Mouse (Mus musculus) telencephalon, adult 2 months (tissue): ENCODE measurements at regions not wholly inside any gene's neighbourhood (a gene's known extent, or its start where the extent isn't known, plus 50 kb on each side); places are given as distances from the start of the nearest gene placed in this dataset.
A peak's percentile ranks its signal among the peaks of the same experiment; 100 is the strongest.

Experiments
- DNase-seq: peaks from one replicate; pipeline ENCODE4 v3.0.0-alpha.2; 2011; ENCODE audit warnings: low read depth, low spot score

GRCm38 (mm10) chr2:117710173-117710813, 367.5 kb upstream of the Rasgrp1 start:
- DNase-seq, result no peak

DNA sequence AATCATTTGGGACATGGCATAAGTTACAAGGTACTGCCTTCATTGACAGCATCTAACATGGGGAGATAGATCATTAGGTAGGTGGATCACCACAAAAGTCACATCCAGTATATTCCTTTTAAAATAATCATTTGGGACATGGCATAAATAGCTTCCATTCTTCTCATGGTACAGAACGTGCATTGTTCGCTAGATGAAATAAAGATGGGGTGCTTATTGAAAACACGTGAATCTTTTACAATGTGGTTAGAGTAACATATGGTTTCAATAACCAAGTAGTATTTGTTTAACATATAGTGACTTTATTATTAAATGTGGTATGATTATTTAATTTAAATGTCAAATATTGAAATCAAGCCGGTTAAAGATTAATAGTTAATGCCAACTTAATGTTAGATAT, 381.3 kb upstream of the Rasgrp1 start:
- no peak for DNase-seq

DNA sequence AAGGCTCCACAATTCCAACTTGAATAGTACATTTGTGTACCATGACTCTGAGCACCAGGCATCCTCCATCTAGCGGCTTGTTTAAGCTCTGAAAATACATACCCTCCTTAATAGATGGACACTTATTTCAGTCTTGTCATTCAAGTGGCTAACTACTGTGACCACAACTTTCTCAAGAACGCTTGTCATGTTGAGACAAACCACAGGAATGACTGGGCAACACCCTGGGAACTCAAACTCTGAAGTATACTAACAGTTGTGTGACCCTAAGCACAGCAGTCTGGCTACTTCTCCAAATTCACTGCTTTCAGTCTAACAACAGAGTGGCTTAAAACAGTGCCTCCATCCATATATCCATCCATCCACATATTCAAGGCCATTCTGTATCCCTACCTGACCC, 380.4 kb upstream of the Thbs1 start:
- no peak for DNase-seq

GRCm38 (mm10) chr2:117742413-117742812, 369.3 kb upstream of the Thbs1 start:
- DNase-seq, result no peak

- no peak for DNase-seq
These were observed 367.8 kb upstream of the Thbs1 start for GRCm38 (mm10) chr2:117743901-117744300.

- DNase-seq, result no peak
These were observed 365.9 kb upstream of the Thbs1 start for GRCm38 (mm10) chr2:117745767-117746166.

DNA sequence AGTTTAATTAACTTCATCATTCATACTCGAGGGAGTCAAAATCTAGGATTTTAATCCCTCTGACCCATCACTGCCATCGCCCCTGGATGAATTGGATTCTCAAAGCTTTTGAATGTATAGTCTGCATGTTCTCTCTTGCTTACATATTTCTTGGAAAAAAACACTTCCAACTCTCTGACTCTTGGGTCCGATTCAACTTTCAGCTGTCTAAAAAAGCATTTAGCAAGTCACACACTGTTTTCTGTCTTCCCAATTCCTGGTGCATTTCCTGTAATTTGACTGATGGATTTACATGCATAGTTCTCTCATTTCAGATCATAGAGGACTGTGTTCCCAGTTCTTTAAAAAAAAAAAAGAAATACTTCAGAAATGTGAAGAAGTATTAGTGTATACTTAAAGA, 364.5 kb upstream of the Thbs1 start:
- no peak for DNase-seq

GRCm38 (mm10) chr2:117748892-117749291, 362.8 kb upstream of the Thbs1 start:
- no peak for DNase-seq

GRCm38 (mm10) chr2:117759491-117760013, 352.1 kb upstream of the Thbs1 start:
- no peak for DNase-seq

- DNase-seq, result peak; percentile 2
These were observed 348.0 kb upstream of the Thbs1 start for GRCm38 (mm10) chr2:117763631-117764030.

DNA sequence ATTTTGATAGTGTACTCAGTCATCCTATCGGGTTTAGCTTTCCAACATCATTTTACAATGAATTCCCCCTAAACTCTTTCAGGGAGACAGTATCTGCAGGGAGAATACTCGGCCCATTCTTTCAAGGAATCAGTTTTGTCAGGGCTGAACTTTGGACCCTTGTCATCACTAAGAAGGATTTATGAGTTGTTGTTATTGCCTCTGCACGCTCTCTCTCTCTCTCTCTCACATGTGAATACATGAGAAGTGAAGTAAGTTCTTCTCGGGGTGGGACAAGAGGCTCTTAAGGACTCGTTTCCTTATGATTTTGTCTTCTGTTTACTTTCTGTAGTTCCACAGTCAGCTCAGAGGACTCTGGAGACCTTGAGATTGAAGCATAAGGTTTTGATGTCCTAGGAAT, 346.1 kb upstream of the Thbs1 start:
- DNase-seq, result no peak

GRCm38 (mm10) chr2:117766450-117766849, 345.2 kb upstream of the Thbs1 start:
- no peak for DNase-seq

- DNase-seq, result no peak
These were observed 342.1 kb upstream of the Thbs1 start for GRCm38 (mm10) chr2:117769402-117770114.

- DNase-seq, result no peak
These were observed 341.6 kb upstream of the Thbs1 start for GRCm38 (mm10) chr2:117770115-117770485.

DNA sequence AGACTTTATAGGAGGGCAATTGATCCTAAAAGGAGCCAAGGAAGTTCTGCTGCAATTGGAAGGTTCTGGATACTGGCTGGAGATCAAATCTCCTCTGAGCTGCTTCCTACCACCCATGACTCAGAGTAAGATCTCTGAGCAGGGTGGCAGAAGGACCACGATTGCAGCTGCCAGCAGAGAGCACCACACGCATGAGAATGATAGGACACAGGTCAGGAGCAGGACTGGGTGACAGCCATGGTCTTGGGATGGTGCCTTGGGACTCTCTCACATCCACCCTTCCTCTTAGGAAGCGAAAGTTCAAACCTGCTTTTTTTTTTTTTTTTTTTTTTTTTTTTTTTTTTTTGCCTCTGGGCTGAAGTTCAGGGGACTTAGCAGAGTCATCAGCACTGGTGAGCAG, 331.4 kb upstream of the Thbs1 start:
- no peak for DNase-seq

DNA sequence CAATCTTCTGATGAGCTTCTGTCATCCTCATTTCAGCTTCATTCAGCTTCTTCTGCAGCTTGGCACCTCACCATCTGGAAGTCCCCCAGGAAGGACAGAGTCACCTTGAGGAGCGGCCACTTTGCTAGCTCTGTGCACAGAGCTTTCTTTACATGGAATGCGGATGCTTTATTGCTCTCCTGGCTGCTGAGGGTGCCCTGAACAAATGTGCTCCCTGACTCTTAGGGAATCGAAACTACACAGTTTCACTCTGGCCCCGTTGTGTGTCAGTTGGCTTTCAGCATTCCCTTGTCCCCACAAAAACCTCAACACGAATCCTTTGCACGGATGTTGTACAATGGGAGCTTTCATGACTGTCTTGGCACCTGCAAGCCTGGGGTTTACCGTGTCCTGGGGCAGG, 330.9 kb upstream of the Thbs1 start:
- no peak for DNase-seq

DNA sequence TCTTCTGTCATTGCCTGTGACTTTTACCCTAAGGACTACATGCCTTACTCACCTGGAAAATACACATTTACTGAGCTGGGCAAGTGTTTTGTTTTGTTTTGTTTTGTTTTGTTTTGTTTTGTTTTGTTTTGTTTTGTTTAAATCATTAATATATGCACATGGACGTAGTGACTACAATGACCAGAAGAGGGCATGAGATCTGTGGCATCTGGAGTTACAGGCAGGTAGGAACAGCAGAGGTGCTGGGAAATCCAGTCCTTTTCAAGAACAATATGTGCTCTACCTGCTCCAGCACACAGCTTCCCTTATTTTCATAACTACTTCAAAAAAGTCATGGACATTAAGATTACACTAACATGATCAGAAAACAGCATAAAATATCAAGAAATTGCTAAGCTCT, 324.4 kb upstream of the Thbs1 start:
- no peak for DNase-seq

DNA sequence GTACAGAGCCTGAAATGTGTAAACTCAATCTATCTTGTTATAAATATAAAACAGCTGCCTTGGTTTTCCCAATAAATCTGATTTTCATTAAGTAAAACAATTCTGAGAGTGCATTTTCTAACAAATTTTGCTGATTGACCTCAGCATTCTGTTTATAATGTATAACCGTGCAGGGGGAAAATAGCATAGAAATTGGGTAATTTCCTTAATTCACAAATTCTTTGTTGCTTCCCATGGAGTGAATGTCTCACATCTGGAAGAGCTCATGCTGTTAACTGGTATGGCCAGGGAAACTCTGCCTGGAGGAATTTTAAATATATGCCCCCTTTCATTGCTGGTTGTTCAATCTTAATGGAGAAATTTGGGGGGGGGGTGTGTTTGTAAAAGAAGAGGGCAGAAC, 317.4 kb upstream of the Thbs1 start:
- no peak for DNase-seq

GRCm38 (mm10) chr2:117801946-117802600, 309.6 kb upstream of the Thbs1 start:
- DNase-seq, result no peak

DNA sequence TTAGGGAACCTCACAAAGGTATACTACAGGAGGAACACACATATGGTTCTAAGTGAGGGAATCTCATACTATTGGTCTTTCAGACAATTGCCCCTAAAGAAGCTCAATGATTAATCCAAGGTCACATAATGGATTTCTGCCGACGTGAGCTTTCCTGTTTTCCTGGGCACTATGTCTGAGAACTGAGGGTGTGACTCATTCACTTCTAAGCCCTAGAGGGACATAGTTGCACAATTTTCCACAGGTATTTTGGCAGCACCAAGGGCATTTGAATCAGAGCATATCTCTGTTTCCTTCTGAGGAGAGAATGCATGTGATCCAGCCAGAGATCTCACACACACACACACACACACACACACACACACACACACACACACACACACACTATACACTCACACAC, 309.0 kb upstream of the Thbs1 start:
- DNase-seq, result no peak

- DNase-seq, result no peak
These were observed 307.0 kb upstream of the Thbs1 start for GRCm38 (mm10) chr2:117804686-117805085.

GRCm38 (mm10) chr2:117807121-117807520, 304.6 kb upstream of the Thbs1 start:
- DNase-seq, result no peak

- no peak for DNase-seq
These were observed 300.2 kb upstream of the Thbs1 start for GRCm38 (mm10) chr2:117811506-117811905.
